Mouse (Mus musculus): ENCODE data around the gene Gipr.

Gipr gene

DNA sequence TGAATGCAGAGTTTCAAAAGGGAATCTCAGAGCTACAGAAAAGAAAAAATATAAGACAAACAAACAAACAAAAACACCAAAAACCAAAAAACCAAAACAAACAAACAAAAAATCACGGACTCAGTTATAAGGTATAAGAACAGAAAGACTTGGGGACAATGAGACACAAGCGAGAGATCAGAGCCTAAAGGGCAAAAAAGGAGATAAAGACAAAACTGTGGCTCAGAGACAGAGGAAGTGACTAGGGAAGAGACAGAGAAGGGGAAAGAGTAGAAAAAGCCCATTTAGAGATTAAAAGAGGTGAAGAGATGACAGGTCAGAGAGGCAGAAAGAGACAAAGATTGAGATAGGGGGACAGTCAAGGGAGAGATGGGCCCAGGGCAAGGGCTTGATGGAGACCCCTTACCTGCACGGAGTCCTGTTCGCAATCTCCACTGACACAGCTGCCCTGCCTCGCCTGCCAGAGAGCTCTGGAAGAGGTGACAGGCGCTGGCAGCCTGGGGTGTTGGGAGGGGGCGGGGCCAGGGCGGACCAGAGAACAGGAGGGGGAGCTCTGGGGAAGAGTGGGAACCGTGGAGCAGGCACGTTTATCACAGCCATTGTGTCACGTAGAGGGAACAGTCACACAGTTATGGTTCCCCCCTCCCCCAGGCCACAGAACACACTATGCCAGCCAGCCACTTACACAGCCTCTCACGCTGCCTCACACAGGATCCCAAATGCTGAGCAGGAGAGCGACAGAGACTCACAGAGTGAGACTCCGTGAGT is at the start of gene Gipr:
TSS of gene Gipr (minus strand) at position 472 of the 768 bp plus-strand sequence.
- in situ Hi-C loops (cut with MboI, MseI): loop anchor here (10.0 kb wide), 1 partner anchor 119 kb away; the partner anchor contains the start of genes Ppm1n and Rtn2

DNA sequence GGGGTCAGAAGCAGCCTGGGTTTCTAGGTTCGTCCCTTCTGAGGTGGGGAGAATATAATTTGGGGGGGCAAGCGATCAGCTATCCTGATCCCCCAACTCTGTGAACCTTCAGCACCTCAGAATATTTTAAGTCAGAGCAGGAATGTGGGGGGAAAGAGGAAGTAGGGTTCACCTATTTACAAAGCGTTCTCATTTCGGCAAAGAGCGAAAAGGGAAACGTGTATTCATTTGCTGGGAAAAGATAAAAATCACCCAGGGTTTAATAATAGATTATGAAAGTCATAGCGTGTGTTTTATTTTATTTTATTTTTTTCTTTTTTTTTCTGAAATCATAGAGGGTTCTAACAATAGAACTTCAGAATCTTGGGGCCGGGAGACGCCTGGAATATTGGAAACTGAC is 49.0 kb upstream of the Gipr start:
- in situ Hi-C loops (cut with MboI, MseI): no loop called here

DNA sequence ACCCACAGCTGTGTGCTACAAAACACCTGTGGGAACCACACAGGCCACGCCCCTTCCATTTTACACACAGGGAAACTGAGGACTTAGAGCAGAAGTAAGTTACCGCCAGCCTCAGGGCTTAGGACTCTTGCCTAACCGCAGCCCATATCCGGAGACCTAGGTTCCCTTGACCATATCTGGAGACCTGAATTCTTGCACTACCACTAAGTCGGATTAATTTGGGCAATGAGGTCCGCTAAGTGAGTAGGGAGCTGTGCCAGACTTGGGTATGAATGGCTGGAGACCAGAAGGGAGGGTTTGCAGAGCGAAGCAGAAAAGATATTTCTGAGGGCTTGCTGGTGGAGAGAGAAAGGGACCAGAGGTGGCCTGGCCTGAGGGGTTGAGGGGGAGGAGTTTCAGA is 48.4 kb upstream of the Gipr start:
- in situ Hi-C loops (cut with MboI, MseI): no loop called here

DNA sequence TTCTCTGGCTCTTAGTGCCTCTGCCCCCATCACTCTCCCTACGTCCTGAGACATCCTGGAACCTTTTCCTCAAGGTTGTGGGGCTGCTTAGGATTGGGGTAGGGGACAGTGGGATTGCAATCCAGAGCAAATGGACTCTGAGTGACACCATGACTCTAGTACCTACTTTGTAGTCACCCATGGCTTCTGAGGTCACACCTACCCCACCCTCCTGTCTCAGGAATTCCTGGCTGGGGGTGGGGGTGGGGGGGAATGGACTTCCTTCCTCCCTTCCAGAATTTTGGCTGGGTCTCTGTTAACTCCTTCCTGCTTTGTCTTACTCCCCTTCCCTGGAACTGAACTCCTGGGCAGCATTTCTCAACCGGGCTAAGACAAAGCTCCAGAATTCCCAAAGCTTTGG is 47.5 kb upstream of the Gipr start:
- in situ Hi-C loops (cut with MboI, MseI): no loop called here

DNA sequence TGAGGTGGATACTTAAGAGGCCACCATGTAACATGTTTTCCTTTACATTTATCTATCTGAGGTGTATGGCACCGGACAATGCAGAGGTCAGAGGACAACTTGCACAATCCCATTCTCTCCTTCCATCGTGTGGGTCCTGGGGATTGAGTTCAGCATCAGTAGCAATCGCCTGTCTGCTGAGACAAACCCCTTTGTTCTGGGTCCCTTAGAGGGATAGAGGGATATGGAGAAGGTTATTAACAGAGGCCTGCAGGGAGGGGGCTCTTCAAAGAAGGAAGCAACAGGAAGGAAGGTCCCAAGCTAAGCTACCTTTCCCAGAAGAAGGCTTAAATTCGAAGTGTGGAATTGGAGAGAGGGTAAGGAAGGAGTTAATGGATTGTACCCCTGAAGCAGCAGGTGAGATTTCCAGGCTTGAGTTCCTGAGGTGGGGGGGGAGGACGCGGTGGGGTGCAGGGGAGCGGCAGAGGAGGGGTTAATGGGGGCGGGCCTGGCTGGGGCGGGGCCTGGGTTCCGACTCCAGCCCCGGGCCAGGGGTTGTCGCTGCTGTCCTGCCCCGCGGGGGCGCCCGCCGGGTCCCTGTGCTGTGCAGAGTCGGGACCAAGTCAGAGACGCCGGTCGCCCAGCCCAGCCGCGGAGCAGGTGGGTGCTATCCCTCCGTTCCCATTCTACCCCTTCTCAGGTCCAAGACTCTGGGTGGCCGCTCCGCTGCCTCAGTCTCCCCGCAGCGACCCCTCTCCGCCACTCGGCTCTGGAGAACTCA is 46.2 kb upstream of the Gipr start, which contains the start of gene Gpr4:
TSS of gene Gpr4 (plus strand) at position 543 of the 760 bp plus-strand sequence.
- in situ Hi-C loops (cut with MboI, MseI): no loop called here

DNA sequence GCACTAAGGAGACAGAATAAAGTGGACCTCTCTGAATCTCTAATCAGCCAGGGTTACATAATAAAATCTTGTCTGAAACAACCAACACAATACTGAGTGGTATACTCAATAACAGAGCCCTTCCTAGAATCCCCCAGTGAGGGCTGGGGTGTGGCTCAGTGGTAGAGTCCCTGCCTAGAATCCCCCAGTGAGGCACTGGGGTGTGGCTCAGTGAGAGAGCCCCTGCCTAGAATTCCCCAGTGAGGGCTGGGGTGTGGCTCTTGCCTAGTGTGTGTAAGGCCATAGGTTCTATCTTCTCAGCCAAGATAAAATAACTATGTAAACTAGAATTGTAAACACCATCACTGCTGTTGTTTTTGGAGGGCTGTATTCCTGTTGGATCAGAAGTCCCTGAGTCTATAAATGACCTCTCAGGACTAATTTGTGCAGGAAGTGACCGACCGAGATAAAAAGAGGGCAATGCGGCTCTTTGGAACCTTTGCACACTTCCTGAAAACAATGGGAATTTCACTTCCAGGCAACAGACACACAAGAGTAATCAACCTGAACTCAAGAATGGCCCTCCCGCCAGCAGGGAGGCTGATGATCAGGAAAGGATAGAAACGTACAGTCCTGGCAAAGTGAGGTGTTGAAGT is 45.2 kb upstream of the Gipr start:
- in situ Hi-C loops (cut with MboI, MseI): no loop called here

DNA sequence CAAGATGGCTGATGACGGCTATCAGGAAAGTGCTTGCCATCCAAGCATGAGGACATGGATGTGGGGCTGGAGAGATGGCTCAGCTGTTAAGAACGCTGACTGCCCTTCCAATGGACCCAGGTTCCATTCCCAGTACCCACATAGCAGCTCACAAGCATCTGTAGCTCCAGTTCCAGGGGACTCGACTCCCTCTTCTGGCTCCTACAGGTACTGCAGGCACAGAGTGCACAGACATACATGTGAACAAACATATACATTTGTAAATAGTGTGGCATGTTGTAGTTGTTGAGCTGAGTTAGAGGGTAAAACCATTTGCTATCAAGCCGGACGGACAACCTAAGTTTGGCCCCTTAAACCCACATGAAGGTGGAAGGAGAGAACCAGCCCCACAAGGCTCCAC is 44.1 kb upstream of the Gipr start:
- in situ Hi-C loops (cut with MboI, MseI): no loop called here

DNA sequence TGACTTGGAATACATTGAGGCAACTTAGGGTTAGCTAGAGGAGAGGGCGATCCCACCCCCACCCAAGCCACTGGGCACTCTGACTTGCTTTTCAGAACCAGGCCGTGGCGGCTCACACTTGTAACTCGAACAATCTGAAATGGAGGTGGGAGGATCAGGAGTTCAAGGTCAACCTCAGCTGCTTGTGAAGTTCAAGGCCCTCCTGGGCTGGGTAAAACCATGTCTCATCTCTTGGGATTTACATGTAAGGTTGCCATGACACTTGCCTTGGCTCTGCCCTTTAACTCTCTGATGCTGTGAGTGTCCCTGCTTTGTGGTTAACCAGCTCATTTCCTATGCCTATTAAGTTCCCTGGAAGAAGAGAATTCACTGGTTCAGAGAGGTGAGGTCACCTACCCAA is 43.6 kb upstream of the Gipr start:
- in situ Hi-C loops (cut with MboI, MseI): no loop called here

DNA sequence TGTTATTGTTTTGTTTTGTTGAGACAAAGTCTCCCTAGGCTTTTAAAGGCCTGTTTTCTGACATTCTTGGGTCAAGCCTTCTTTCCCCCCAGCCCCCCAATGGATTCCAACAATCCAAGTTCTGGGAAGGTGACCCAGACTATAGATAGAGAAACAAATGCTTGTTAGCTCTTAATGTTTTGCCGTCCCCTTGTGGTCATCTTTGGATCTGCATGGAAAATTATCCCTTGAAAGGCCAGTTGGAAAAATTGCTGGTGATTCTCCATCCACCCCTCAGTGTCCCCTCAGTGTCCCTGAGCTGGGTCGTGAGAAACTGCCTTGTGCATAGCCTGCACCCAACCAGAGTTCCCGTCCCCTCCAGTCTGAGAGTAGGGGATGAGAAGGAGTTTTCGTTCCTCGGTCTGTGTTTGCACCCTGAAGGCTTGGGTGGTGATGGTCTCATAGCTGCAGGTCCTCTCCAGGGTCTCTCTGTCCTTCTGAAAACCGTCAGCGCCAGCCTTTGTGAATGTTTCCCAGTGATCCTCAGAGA is 43.1 kb upstream of the Gipr start:
- in situ Hi-C loops (cut with MboI, MseI): no loop called here

DNA sequence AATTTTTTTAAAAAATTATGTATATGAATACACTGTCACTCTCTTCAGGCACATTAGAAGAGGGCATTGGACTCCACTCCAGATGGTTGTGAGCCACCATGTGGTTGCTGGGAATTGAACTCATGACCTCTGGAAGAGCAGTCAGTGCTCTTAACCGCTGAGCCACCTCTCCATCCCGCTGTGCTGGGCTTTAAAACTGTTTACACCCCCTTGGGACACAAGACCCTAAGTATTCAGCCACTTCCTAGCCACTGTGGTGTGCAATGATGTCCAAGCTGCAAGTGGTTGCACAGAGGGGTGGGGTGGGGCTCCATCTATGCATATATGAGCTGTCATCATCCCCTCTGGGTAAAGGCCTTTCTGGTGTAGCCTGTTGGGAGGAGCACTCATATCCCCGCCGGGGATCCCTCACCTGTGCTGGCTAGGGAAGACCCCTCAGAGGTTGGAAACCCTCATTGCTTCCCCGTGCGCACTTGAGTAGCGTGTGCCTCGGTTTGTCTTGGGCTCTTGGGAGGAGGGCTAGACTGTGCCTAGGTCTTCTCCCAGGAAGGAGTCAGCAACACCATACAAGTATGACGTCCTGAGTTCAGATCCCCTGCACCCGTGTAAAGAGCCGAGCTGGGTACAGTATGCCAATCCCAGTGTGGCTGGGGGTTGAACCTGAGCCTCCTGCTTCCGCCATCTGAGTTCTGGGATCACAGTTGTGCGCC is 42.4 kb upstream of the Gipr start:
- in situ Hi-C loops (cut with MboI, MseI): no loop called here

DNA sequence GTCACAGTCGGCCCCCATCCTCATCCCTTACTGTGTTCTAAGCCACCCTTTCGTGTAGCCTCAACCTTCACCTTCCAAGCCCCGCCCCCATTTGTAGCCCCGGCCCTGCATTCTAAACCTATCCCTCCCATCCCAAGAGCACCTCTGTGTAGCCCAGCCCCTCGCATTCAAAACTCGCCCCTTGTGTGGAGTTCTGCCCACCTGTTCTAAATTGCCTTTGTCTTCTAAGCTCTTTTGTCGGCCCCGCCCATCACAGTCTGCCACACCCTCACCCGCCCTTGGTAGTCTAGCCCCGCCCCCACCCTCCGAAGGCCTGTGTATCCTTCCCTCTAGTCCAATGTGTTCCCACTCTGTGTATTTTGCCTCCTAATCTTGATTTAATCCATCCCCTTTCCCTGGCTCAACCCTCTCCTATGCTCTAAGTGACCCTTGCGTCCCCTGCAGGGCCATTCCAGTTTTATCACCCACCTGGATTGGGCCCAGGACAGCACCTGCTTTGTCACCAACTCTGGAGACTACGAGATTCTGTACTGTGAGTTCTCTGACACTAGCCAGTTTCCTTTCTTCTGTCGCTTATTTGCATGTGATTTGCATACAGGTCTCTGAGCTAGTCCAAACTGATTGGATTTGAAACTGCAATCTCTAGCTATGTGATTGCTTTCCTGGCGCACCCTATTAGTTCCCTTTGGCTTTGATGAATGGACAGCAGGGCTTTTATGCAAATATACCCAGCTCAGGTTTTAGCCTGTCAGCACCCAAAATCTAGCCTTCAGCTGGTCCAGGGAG is 36.3 kb upstream of the Gipr start:
- in situ Hi-C loops (cut with MboI, MseI): no loop called here

DNA sequence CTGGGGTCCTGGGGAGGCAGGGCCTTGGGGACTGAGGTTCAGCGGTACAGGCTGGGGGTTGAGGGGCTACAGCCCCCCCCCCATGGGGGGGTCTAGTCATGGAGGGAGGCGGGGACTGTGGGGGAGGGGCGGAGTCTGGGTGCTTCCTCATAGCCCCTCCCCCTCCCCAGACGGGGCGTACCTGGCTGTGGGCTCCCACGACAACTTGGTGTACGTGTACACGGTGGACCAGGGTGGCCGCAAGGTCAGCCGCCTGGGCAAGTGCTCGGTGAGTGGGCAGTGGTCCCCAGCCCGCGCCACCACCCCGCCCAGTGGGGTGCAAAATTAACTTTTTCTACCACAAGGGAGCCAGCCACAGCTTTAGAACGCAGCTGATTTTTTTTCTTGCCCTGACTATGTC is 35.7 kb upstream of the Gipr start:
- in situ Hi-C loops (cut with MboI, MseI): no loop called here

DNA sequence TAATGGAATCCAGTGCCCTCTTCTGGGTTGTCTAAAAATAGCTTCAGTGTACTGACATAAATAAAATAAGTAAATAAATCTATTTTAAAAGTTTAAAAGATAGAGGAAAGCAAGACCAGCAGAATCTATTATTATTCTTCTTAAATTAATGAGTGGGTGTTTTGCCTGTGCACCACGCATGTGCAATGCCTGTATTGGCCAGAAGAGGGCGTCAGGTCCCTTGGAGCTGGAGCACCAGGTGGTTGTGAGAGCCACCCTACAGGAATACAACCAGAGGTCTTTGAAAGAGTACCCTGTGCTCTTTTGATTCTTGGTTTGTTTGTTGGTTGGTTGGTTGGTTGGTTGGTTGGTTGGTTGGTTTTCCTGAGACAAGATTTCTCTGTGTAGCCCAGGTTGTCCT is 32.1 kb upstream of the Gipr start:
- in situ Hi-C loops (cut with MboI, MseI): no loop called here

DNA sequence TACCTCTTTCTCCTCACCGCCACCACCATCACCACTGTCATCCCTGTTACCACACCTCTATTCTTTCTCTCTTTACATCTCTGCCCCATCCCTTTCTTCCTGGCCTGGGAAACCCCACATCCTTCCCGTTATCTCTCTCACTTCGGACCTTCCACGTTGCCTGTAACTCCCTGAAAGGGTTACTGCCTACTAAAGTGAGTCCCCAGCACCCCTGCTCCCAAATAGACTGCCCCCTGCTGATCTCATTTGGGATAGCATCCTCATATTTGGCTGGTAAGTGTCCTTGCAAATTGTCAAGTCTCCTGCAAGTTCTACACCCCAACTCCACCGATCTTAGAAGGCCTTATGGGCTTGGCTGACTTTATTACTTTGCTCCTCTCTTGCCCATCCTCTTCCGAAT is 30.7 kb upstream of the Gipr start:
- in situ Hi-C loops (cut with MboI, MseI): no loop called here

DNA sequence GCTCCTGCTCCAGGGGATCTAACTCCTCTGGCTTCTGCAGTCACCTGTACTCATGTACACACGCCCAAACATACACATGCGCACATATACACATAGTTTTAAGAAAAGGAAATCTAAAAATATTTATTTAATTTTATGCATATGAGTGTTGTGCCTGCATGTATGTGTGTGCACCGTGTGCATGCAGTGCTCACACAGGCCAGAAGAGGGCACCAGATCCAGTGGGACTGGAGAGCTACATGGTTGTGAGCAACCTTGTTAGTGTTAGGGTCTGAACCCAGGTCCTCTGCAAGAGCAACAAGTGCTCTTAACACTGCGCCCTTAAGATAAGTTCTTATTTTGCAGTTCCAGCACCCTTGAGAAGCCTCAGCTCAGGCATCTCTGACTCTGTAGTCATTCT is 28.7 kb upstream of the Gipr start:
- in situ Hi-C loops (cut with MboI, MseI): no loop called here

DNA sequence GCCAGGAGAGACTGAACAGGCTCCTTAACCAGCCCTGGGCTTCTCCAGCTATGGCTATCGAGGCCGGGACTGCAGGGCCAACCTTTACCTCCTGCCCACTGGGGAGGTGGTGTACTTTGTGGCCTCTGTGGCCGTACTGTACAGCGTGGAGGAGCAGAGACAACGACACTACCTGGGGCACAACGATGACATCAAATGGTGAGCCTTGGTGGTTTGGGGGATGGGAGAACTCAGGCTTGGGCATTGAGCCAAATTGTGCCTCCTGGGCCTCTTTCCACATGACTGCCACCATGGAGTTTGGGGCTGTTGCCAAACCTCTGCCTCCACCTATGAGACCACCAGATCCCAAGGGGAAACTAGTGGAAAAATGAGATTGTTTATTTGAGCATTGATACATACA is 18.8 kb upstream of the Gipr start:
- in situ Hi-C loops (cut with MboI, MseI): loop anchor here (5.0 kb wide), 1 partner anchor 43 kb away; the partner anchor contains the start of gene Opa3

DNA sequence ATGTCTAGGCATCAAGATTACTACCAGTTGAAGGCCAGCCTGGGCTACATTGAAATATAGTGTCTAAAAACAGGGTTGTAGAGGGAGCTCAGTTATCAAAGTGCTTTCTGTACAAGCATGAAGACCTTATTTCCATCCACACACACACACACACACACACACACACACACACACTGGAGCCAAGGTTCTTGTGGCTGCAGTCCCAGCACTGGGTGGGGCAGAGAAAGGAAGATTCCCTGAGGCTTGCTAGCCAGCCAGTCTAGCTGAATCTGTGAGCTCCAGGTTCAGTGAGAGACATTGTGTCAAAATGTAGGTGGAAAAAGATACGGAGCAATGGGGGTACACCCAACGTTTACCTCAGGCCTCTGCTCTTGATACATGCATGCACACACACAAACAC is 18.3 kb upstream of the Gipr start:
- in situ Hi-C loops (cut with MboI, MseI): loop anchor here (5.0 kb wide), 1 partner anchor 43 kb away; the partner anchor contains the start of gene Opa3

DNA sequence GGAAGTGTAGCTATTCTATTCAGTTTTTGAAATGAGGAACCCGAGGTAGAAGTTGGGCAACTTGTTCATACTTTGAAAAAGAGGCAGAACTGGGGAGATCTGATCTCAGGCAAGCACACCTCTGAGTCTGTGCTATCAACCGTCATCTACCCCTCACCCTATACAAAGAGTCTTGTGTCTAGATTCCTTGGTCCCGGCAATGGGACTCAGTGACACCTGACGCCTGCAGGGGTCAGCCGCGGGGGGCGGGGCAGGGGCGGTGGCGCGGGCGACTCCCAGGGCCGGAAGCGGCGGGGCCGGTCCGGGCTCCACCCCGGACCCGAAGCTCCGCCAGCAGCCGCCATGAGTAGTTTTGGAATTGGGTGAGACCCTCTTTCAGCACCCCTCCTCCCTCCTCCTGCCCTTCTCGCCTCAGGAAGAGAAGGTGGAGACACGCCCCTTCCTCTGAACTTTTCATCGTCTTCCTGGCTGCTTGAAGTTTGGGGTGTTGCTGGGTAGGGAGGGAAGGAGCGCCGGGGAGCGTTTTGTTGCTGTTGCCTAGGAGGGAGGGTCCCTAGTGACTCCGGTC is 15.0 kb upstream of the Gipr start:
- in situ Hi-C loops (cut with MboI, MseI): loop anchor here (5.0 kb wide), 1 partner anchor 46 kb away; the partner anchor contains the start of gene Opa3

DNA sequence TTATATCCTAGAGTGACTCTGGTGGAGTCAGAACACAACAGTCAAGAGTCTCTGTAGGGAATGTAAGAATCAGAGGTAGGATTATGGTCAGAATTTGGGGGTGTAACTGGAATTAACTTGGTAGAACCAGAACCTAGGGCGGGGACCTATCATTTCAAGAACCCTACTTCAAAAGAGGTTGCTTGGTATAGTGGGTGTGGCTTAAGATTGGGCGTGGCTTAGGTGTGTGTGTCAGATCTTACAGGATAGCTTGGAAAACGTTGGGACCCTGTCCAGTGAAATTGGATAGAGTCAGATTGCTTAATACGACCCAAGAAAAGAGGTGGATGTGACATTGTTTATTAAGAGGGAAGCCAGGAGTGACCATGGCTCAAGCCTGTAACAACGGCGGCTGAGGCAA is 14.0 kb upstream of the Gipr start:
- in situ Hi-C loops (cut with MboI, MseI): loop anchor here (5.0 kb wide), 1 partner anchor 47 kb away; the partner anchor contains the start of gene Opa3

DNA sequence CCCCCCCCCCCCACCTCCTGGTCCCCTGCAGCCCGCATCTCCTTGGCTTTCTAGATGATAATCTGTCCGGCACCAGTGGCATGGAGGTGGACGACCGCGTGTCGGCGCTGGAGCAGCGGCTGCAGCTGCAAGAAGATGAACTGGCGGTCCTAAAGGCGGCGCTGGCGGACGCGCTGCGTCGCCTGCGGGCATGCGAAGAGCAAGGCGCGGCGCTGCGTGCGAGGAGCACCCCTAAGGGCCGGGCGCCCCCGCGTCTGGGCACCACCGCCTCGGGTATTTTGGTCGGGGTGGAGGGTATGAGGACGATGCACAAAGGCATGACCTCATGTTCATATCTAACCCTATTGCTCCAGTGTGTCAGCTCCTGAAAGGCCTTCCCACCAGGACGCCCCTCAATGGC is 13.2 kb upstream of the Gipr start:
- in situ Hi-C loops (cut with MboI, MseI): no loop called here
